Comparison of ENCODE assay signal across 8 mouse cellular contexts in the genomic region with DNA sequence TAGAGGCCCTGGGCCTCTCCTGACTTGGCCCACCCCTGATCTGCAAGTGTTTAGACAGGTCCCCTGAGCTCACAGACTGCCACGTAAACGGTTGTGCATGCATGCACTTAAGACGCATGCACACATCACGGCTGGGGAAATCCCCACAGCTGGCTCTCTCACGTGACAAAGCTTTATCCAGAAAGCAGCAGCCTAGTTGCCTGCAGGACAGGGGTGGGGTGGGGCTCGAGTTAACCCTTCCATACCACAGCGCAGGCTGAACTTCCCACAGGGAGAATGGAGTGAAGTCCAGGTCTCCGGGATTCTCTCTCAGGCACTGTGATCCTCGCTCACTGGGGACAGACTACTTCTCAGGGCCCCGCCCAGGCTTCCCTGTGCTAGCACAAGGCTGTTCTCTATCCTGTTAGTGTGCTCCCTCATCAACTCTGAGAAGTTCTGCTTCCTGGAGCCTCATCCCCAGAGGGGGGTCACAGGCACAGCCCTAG.
A peak's percentile ranks its signal among the peaks of the same experiment; 100 is the strongest.
DNase-seq lines count a peak whose midpoint lies in the region; ATAC-seq and TF ChIP-seq lines count a peak whose summit lies in the region.

No protein-coding gene starts in this region.

- H3K4me1 ChIP-seq in kidney, embryonic 15.5 days = peaks cover 71% of the 10 kb centered on the region
- peaks cover 61% of the 10 kb centered on the region for H3K4me1 ChIP-seq in stomach, embryonic 16.5 days (ENCODE audit: control insufficient read depth, insufficient read depth, low read length)

- H3ac ChIP-seq in C2C12 (ENCODE audit: control insufficient read depth, insufficient read length, low read depth) = peak overlapping the region; percentile 8

- H3K4me2 ChIP-seq in kidney, embryonic 15.5 days = peak overlapping the region; percentile 38
- peak overlapping the region; percentile 40 for H3K4me2 ChIP-seq in stomach, embryonic 16.5 days (ENCODE audit: low read depth, low read length)

- no peaks in the 10 kb centered on the region for H3K27me3 ChIP-seq in C2C12 (ENCODE audit: control insufficient read depth, insufficient read depth, insufficient read length)
- no peaks in the 10 kb centered on the region for H3K27me3 ChIP-seq in kidney, embryonic 15.5 days
- no peaks in the 10 kb centered on the region for H3K27me3 ChIP-seq in stomach, embryonic 16.5 days (ENCODE audit: control insufficient read depth, insufficient read depth, low read length)

- no peaks in the 10 kb centered on the region for H3K79me3 ChIP-seq in C2C12 (ENCODE audit: low read depth)

- no peak overlapping the region for H3K9ac ChIP-seq in kidney, embryonic 15.5 days
- peak overlapping the region; percentile 71 for H3K9ac ChIP-seq in stomach, embryonic 16.5 days (ENCODE audit: low read length)

- H3K9me3 ChIP-seq in kidney, embryonic 15.5 days (replicated peaks) = no peaks in the 10 kb centered on the region
- H3K9me3 ChIP-seq in stomach, embryonic 16.5 days (replicated peaks; ENCODE audit: control insufficient read depth, low read length) = no peaks in the 10 kb centered on the region

- peak overlapping the region; percentile 85 for H3K27ac ChIP-seq in kidney, embryonic 15.5 days
- 0 out of 2 replicates have a peak overlapping the region, but pooled peaks have one; percentile 0 for H3K27ac ChIP-seq in macrophage
- peak overlapping the region; percentile 97 for H3K27ac ChIP-seq in stomach, embryonic 16.5 days (ENCODE audit: low read length)

- peak; percentile 66 for DNase-seq in brain, adult 2 months (ENCODE audit: low read depth, low spot score)
- DNase-seq in heart, adult 9 months (ENCODE audit: low spot score in 2 of 2) = peak; percentile 72 to 78
- no peak for DNase-seq in right cerebral cortex, postnatal 36 days (ENCODE audit: low spot score in 2 of 2)

- no peak for TF ChIP-seq CTCF in C2C12 (IDR thresholded peaks at IDR 0.05; ENCODE audit: control insufficient read depth, insufficient read depth, insufficient read length)

- H3K79me2 ChIP-seq in C2C12 (ENCODE audit: control insufficient read depth, insufficient read depth) = no peaks in the 10 kb centered on the region
- H3K79me2 ChIP-seq in macrophage (ENCODE audit: inconsistent target) = no peaks in the 10 kb centered on the region

- WGBS in kidney, embryonic 15.5 days = 17% methylated on average over 10 of the region's 10 CpGs
- 30% methylated on average over 10 of the region's 10 CpGs for WGBS in macrophage (ENCODE audit: missing documents)
- WGBS in stomach, embryonic 16.5 days = 6% methylated on average over 10 of the region's 10 CpGs

- no peak overlapping the region for H3K4me3 ChIP-seq in C2C12 (ENCODE audit: insufficient read depth, poor library complexity, severe bottlenecking)
- no peak overlapping the region for H3K4me3 ChIP-seq in kidney, embryonic 15.5 days (replicated peaks)
- no peak overlapping the region for H3K4me3 ChIP-seq in macrophage (ENCODE audit: inconsistent target)
- H3K4me3 ChIP-seq in stomach, embryonic 16.5 days (replicated peaks; ENCODE audit: low read length) = no peak overlapping the region

- H3K36me3 ChIP-seq in C2C12 (ENCODE audit: control insufficient read depth, insufficient read depth) (no peaks in the 10 kb centered on the region), macrophage (ENCODE audit: inconsistent target) (no peaks in the 10 kb centered on the region)
- no peaks in the 10 kb centered on the region for H3K36me3 ChIP-seq in kidney, embryonic 15.5 days
- no peaks in the 10 kb centered on the region for H3K36me3 ChIP-seq in stomach, embryonic 16.5 days (ENCODE audit: control insufficient read depth, insufficient read depth, low read length)

- ATAC-seq in kidney, embryonic 15.5 days (replicated peaks; ENCODE audit: low FRiP score) = peak; percentile 68
- peak; percentile 93 for ATAC-seq in stomach, embryonic 16.5 days (ENCODE audit: insufficient read depth, low FRiP score)
- no peak for ATAC-seq in monocyte, adult 5-6 weeks (replicated peaks; ENCODE audit: insufficient number of reproducible peaks, low FRiP score, low TSS enrichment, poor library complexity, severe bottlenecking)

TF ChIP-seq in C2C12, 6 proteins besides CTCF, POLR2A, EP300 and RAD21:
- no peak for TF ChIP-seq CEBPB (IDR thresholded peaks at IDR 0.05; ENCODE audit: low read depth)
- TF ChIP-seq MAX (IDR thresholded peaks at IDR 0.05) = peak; percentile 71
- TF ChIP-seq MYOG (IDR thresholded peaks at IDR 0.05; ENCODE audit: control insufficient read depth, extremely low read depth, insufficient read length) = no peak
- TF ChIP-seq FOSL1 (IDR thresholded peaks at IDR 0.05; ENCODE audit: insufficient read depth, low read length, poor library complexity, severe bottlenecking) = no peak
- peak; percentile 95 for TF ChIP-seq USF1 (IDR thresholded peaks at IDR 0.05; ENCODE audit: low read depth)
- peak; percentile 65 for TF ChIP-seq MYOD1 (IDR thresholded peaks at IDR 0.05; ENCODE audit: control insufficient read depth, insufficient read length, low read depth)

Comparison
In these comparisons a context has a peak if more than half of its experiments do, and no peak if none do; other contexts are left out.
1. DNase-seq: peak in brain, adult 2 months (single experiment) and heart, adult 9 months (2 of 2); none in right cerebral cortex, postnatal 36 days (0 of 2).
2. H3K27ac ChIP-seq: peak in every context shown above with its lines; median percentile 97 in stomach, embryonic 16.5 days; 85 in kidney, embryonic 15.5 days; 0 in macrophage.